Mouse (Mus musculus): Measurements from ENCODE around the gene Nrap. TPM values are rescaled to one million over a fixed set of nuclear protein-coding genes. Genes with fewer than 3 reads are reported as not detected.
"Not testable (repeated sequence)": the region's sequence is repeated elsewhere in the genome, so short reads cannot be mapped to it uniquely, and the experiment has no call there.

Nrap gene
- polyA plus RNA-seq, 1 experiment from 2014 or later = 0.32 TPM

- no peak overlapping the region for H3K9ac ChIP-seq (ENCODE audit: low read depth, low read length)
- no peak overlapping the region for H3K27ac ChIP-seq (ENCODE audit: low read length)
- H3K36me3 ChIP-seq (ENCODE audit: control insufficient read depth, insufficient read depth) = no peaks in the 10 kb centered on the region; the same call in 1 of the 2 replicates
- H3K4me3 ChIP-seq (ENCODE audit: low read depth, low read length) = no peak overlapping the region
- no peaks in the 10 kb centered on the region for H3K27me3 ChIP-seq (ENCODE audit: control insufficient read depth, insufficient read depth, low read depth, low read length)
- WGBS (ENCODE audit: insufficient replicate concordance) = 75% methylated on average over 12 of the region's 12 CpGs
- ATAC-seq (ENCODE audit: low read depth) = no peak
- no peak overlapping the region for H3K4me2 ChIP-seq (ENCODE audit: low read depth, low read length)
- H3K9me3 ChIP-seq (replicated peaks; ENCODE audit: control insufficient read depth, low read length) = no peaks in the 10 kb centered on the region
- H3K4me1 ChIP-seq (ENCODE audit: control insufficient read depth, low read depth, low read length) = no peaks in the 10 kb centered on the region
Observed at GRCm38 (mm10) chr19:56423370-56423769, 33.5 kb upstream of the Nrap start.

DNA sequence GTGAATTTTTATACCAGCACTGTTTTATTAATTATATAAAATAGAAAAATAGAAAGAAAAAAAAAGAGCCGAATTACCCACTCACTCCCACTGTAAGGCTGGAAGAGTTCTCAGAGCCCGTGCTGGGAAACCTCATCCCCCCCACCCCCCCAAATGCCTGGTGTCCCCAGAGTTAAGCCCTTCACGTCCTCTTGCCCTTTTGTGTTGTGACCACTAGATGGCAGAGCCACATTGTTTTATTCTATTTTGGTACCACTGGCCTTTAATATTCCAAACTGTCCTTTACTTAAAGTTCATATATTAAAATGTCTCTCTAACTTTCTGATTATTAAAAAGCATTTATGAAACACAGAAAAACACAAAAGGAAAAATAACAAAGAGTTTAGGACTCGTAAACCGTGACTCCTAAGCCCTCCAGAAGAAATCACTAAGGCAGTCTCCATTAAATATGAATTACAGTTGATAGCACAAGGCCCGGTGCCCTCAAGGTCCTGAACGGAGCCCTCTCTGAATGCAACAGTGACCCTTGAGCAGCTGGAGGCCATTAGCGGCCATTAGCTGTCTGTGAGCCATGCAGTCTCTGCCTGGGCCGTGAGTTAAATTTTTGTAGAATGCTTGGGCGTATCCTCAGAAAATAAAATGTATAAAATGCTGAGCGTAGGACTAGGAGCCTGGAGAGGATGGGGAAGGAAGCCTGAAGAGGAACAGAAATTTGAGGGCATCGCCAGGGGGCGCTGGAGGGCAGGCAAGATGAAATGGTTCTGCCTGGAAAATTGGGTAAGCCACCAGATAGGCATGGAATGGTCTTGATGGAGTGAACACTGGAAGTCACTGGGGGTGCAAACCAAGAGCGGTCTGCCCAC, 32.9 kb upstream of the Nrap start:
- no peak for ATAC-seq (ENCODE audit: low read depth)
- no peaks in the 10 kb centered on the region; the same call in 1 of the 2 replicates for H3K36me3 ChIP-seq (ENCODE audit: control insufficient read depth, insufficient read depth)
- H3K4me1 ChIP-seq (ENCODE audit: control insufficient read depth, low read depth, low read length) = no peaks in the 10 kb centered on the region
- no peaks in the 10 kb centered on the region for H3K9me3 ChIP-seq (replicated peaks; ENCODE audit: control insufficient read depth, low read length)
- no peak overlapping the region for H3K4me3 ChIP-seq (ENCODE audit: low read depth, low read length)
- H3K27me3 ChIP-seq (ENCODE audit: control insufficient read depth, insufficient read depth, low read depth, low read length) = no peaks in the 10 kb centered on the region
- H3K4me2 ChIP-seq (ENCODE audit: low read depth, low read length) = no peak overlapping the region
- H3K9ac ChIP-seq (ENCODE audit: low read depth, low read length) = no peak overlapping the region
- WGBS (ENCODE audit: insufficient replicate concordance) = 44% methylated on average over 14 of the region's 14 CpGs
- H3K27ac ChIP-seq (ENCODE audit: low read length) = no peak overlapping the region

GRCm38 (mm10) chr19:56420345-56420744, 30.5 kb upstream of the Nrap start:
- Histone ChIP-seq H3K9me3 (replicated peaks; ENCODE audit: control insufficient read depth, low read length) (no peaks in the 10 kb centered on the region), H3K27me3 (ENCODE audit: control insufficient read depth, insufficient read depth, low read depth, low read length) (no peaks in the 10 kb centered on the region), H3K9ac (ENCODE audit: low read depth, low read length) (no peak overlapping the region), H3K27ac (ENCODE audit: low read length) (no peak overlapping the region), H3K4me1 (ENCODE audit: control insufficient read depth, low read depth, low read length) (no peaks in the 10 kb centered on the region), H3K36me3 (ENCODE audit: control insufficient read depth, insufficient read depth) (no peaks in the 10 kb centered on the region; the same call in 1 of the 2 replicates), H3K4me2 (ENCODE audit: low read depth, low read length) (no peak overlapping the region), H3K4me3 (ENCODE audit: low read depth, low read length) (no peak overlapping the region)
- 84% methylated on average over 3 of the region's 3 CpGs for WGBS (ENCODE audit: insufficient replicate concordance)
- no peak for ATAC-seq (ENCODE audit: low read depth)

DNA sequence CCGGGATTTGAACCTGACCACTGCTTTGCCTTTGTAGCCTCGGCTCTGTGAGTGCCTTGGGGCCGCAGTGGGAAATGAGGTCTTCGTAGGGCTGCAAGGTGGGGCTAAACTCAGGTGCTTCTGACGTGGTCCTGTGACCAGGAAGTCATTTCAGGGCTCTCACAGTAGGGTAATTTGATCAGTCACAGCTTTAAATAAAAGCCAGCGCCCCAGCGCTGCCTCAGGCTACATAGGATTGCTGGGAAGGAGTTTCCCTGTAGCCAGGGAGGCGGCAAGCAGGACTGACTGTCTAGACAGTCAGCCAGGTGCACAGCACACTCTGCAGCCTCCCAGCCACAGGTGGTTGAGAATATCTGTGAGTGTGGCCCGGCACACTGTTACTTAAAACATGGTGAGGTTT, 29.6 kb upstream of the Nrap start:
- H3K27me3 ChIP-seq (ENCODE audit: control insufficient read depth, insufficient read depth, low read depth, low read length) = no peaks in the 10 kb centered on the region
- no peaks in the 10 kb centered on the region for H3K9me3 ChIP-seq (replicated peaks; ENCODE audit: control insufficient read depth, low read length)
- no peaks in the 10 kb centered on the region; the same call in 1 of the 2 replicates for H3K36me3 ChIP-seq (ENCODE audit: control insufficient read depth, insufficient read depth)
- no peak overlapping the region for H3K9ac ChIP-seq (ENCODE audit: low read depth, low read length)
- H3K27ac ChIP-seq (ENCODE audit: low read length) = no peak overlapping the region
- H3K4me3 ChIP-seq (ENCODE audit: low read depth, low read length) = no peak overlapping the region
- no peak overlapping the region for H3K4me2 ChIP-seq (ENCODE audit: low read depth, low read length)
- no peak for ATAC-seq (ENCODE audit: low read depth)
- H3K4me1 ChIP-seq (ENCODE audit: control insufficient read depth, low read depth, low read length) = no peaks in the 10 kb centered on the region
- 72% methylated on average over 9 of the region's 9 CpGs for WGBS (ENCODE audit: insufficient replicate concordance)

- H3K36me3 ChIP-seq (ENCODE audit: control insufficient read depth, insufficient read depth) = no peaks in the 10 kb centered on the region; the same call in 1 of the 2 replicates
- no peak overlapping the region for H3K9ac ChIP-seq (ENCODE audit: low read depth, low read length)
- H3K4me1 ChIP-seq (ENCODE audit: control insufficient read depth, low read depth, low read length) = no peaks in the 10 kb centered on the region
- H3K27ac ChIP-seq (ENCODE audit: low read length) = no peak overlapping the region
- no peaks in the 10 kb centered on the region for H3K27me3 ChIP-seq (ENCODE audit: control insufficient read depth, insufficient read depth, low read depth, low read length)
- no peak overlapping the region for H3K4me2 ChIP-seq (ENCODE audit: low read depth, low read length)
- no peaks in the 10 kb centered on the region for H3K9me3 ChIP-seq (replicated peaks; ENCODE audit: control insufficient read depth, low read length)
- WGBS (ENCODE audit: insufficient replicate concordance) = 70% methylated on average over 4 of the region's 4 CpGs
- ATAC-seq (ENCODE audit: low read depth) = no peak
- H3K4me3 ChIP-seq (ENCODE audit: low read depth, low read length) = no peak overlapping the region
Observed at GRCm38 (mm10) chr19:56418404-56418803, 28.6 kb upstream of the Nrap start.

GRCm38 (mm10) chr19:56409884-56410283, 20.0 kb upstream of the Nrap start:
- H3K9me3 ChIP-seq (replicated peaks; ENCODE audit: control insufficient read depth, low read length); H3K4me2 ChIP-seq (ENCODE audit: low read depth, low read length); H3K4me3 ChIP-seq (ENCODE audit: low read depth, low read length); H3K9ac ChIP-seq (ENCODE audit: low read depth, low read length); H3K27me3 ChIP-seq (ENCODE audit: control insufficient read depth, insufficient read depth, low read depth, low read length); H3K36me3 ChIP-seq (ENCODE audit: control insufficient read depth, insufficient read depth); H3K4me1 ChIP-seq (ENCODE audit: control insufficient read depth, low read depth, low read length); ATAC-seq (ENCODE audit: low read depth); H3K27ac ChIP-seq (ENCODE audit: low read length): not testable (repeated sequence)
- 80% methylated on average over 4 of the region's 4 CpGs for WGBS (ENCODE audit: insufficient replicate concordance)

DNA sequence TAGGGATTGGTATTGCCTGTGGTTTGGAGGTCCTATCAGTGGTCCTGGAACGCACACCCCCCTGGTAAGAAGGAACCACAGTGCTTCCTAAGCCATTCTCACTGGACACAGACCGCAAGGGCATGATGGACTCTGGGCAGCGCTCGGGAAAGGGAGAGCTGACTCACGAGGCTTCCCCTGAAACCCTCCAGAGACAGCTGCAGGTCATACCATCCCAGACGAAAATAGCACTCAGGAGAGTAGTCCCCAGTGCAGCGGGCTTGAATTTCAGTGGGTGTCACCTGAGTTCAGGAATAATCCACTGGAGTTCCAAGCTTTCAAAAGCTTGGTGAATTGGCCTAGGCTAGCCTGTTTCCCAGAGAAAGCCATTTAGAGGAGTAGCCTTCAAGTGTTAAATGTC, 16.7 kb upstream of the Nrap start:
- Histone ChIP-seq H3K27me3 (ENCODE audit: control insufficient read depth, insufficient read depth, low read depth, low read length) (no peaks in the 10 kb centered on the region), H3K27ac (ENCODE audit: low read length) (no peak overlapping the region), H3K4me1 (ENCODE audit: control insufficient read depth, low read depth, low read length) (no peaks in the 10 kb centered on the region), H3K4me3 (ENCODE audit: low read depth, low read length) (no peak overlapping the region), H3K36me3 (ENCODE audit: control insufficient read depth, insufficient read depth) (peaks cover 14% of the 10 kb centered on the region), H3K4me2 (ENCODE audit: low read depth, low read length) (no peak overlapping the region), H3K9me3 (replicated peaks; ENCODE audit: control insufficient read depth, low read length) (no peaks in the 10 kb centered on the region), H3K9ac (ENCODE audit: low read depth, low read length) (no peak overlapping the region)
- ATAC-seq (ENCODE audit: low read depth) = no peak
- WGBS (ENCODE audit: insufficient replicate concordance) = 87% methylated on average over 7 of the region's 7 CpGs

DNA sequence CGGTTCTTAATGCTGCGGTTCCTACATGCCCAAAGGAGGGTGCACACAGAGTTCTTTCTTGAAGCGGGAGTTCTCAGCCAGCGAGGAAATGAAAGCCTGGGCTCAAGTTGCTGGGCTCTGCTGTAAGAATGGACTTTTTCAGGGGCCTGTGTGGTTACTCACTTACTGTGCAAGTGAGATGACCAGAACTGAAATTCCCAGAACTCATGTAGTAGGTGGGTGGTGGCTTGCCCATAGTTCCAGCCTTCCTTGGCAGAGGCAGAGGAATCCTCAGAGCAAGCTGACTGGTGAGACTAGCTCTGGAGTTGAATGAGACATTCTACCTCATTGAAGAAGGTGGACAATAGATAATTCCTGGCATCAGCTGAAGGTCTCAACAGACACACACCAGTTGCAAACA, 16.0 kb upstream of the Nrap start:
- H3K4me3 ChIP-seq (ENCODE audit: low read depth, low read length) = no peak overlapping the region
- ATAC-seq (ENCODE audit: low read depth) = no peak
- no peaks in the 10 kb centered on the region for H3K4me1 ChIP-seq (ENCODE audit: control insufficient read depth, low read depth, low read length)
- H3K27ac ChIP-seq (ENCODE audit: low read length) = no peak overlapping the region
- WGBS (ENCODE audit: insufficient replicate concordance) = 87% methylated on average over 4 of the region's 4 CpGs
- no peaks in the 10 kb centered on the region for H3K9me3 ChIP-seq (replicated peaks; ENCODE audit: control insufficient read depth, low read length)
- H3K4me2 ChIP-seq (ENCODE audit: low read depth, low read length) = no peak overlapping the region
- no peak overlapping the region for H3K9ac ChIP-seq (ENCODE audit: low read depth, low read length)
- no peaks in the 10 kb centered on the region for H3K27me3 ChIP-seq (ENCODE audit: control insufficient read depth, insufficient read depth, low read depth, low read length)
- peaks cover 14% of the 10 kb centered on the region for H3K36me3 ChIP-seq (ENCODE audit: control insufficient read depth, insufficient read depth)

- no peak overlapping the region for H3K27ac ChIP-seq (ENCODE audit: low read length)
- H3K4me3 ChIP-seq (ENCODE audit: low read depth, low read length) = no peak overlapping the region
- H3K9ac ChIP-seq (ENCODE audit: low read depth, low read length) = no peak overlapping the region
- ATAC-seq (ENCODE audit: low read depth) = no peak
- no peaks in the 10 kb centered on the region for H3K27me3 ChIP-seq (ENCODE audit: control insufficient read depth, insufficient read depth, low read depth, low read length)
- no peaks in the 10 kb centered on the region for H3K9me3 ChIP-seq (replicated peaks; ENCODE audit: control insufficient read depth, low read length)
- no peak overlapping the region for H3K4me2 ChIP-seq (ENCODE audit: low read depth, low read length)
- H3K36me3 ChIP-seq (ENCODE audit: control insufficient read depth, insufficient read depth) = peaks cover 6% of the 10 kb centered on the region; the same call in 1 of the 2 replicates
- 91% methylated on average over 6 of the region's 6 CpGs for WGBS (ENCODE audit: insufficient replicate concordance)
- H3K4me1 ChIP-seq (ENCODE audit: control insufficient read depth, low read depth, low read length) = peaks cover 24% of the 10 kb centered on the region
Observed at GRCm38 (mm10) chr19:56401864-56402263, 12.0 kb upstream of the Nrap start.
